In genomic region chr7:130605111-130605510, GRCm38 (mm10) we compare ENCODE assay signal across 10 mouse cellular contexts. TPM values are rescaled to one million over a fixed set of nuclear protein-coding genes. Genes with fewer than 3 reads are reported as not detected.
A peak's percentile ranks its signal among the peaks of the same experiment; 100 is the strongest.
DNase-seq lines count a peak whose midpoint lies in the region; ATAC-seq lines count a peak whose summit lies in the region.
"Had no signal": no experiment of that assay in that cellular context is flagged by ENCODE, and none has a peak within 500 bp of the region (broad histone marks: within the 10 kb centered on the region; RNA-seq: fewer than 3 reads in every experiment).

No protein-coding gene starts in this region.

- 19% methylated on average over 6 of the region's 6 CpGs for WGBS in heart, embryonic 12.5 days

- no peaks in the 10 kb centered on the region for H3K27me3 ChIP-seq in heart, embryonic 12.5 days (replicated peaks)
- H3K27me3 ChIP-seq: forebrain, embryonic 15.5 days had no signal

- no peaks in the 10 kb centered on the region for H3K36me3 ChIP-seq in heart, embryonic 12.5 days
- H3K36me3 ChIP-seq: forebrain, embryonic 15.5 days; limb, embryonic 12.5 days had no signal

- no peak overlapping the region for H3K9ac ChIP-seq in heart, embryonic 12.5 days
- H3K9ac ChIP-seq: forebrain, embryonic 15.5 days; limb, embryonic 12.5 days had no signal

- DNase-seq in heart, adult 11 months: peak; percentile 87
- peak; percentile 19 for DNase-seq in 3T3-L1 (ENCODE audit: low read depth, low spot score)
- DNase-seq in ZHBTc4 (ENCODE audit: low read depth, low spot score): peak; percentile 81
- peak; percentile 33 for DNase-seq in lung, postnatal 10 days
- no peak for DNase-seq in layer of hippocampus, adult 9-10 months (ENCODE audit: low spot score)
- no peak for DNase-seq in spleen, postnatal 4 days (ENCODE audit: low spot score in 2 of 2)

- H3K9me3 ChIP-seq in heart, embryonic 12.5 days (replicated peaks): no peaks in the 10 kb centered on the region
- H3K9me3 ChIP-seq: forebrain, embryonic 15.5 days; limb, embryonic 12.5 days had no signal

- no peak overlapping the region for H3K4me3 ChIP-seq in heart, embryonic 12.5 days
- H3K4me3 ChIP-seq: forebrain, embryonic 15.5 days; limb, embryonic 12.5 days had no signal

- no peaks in the 10 kb centered on the region for H3K4me1 ChIP-seq in heart, embryonic 12.5 days (replicated peaks)
- H3K4me1 ChIP-seq: forebrain, embryonic 15.5 days had no signal

- no peak overlapping the region for H3K4me2 ChIP-seq in heart, embryonic 12.5 days
- H3K4me2 ChIP-seq: forebrain, embryonic 15.5 days; limb, embryonic 12.5 days had no signal

- no peak for ATAC-seq in heart, embryonic 12.5 days (ENCODE audit: insufficient number of reproducible peaks, low FRiP score)
- ATAC-seq in erythroid progenitor cell, adult 5-6 weeks (replicated peaks; ENCODE audit: low FRiP score, poor library complexity, severe bottlenecking): no peak
- ATAC-seq: forebrain, embryonic 15.5 days had no signal

- H3K27ac ChIP-seq in heart, embryonic 12.5 days (ENCODE audit: poor library complexity, severe bottlenecking): no peak overlapping the region
- H3K27ac ChIP-seq: forebrain, embryonic 15.5 days; limb, embryonic 12.5 days had no signal

RNA-seq across cellular contexts. Expression of gene Tacc2, which starts 27.9 kb away (rescaled TPM):
- 53.7 and 58.6 TPM in 2 replicates for polyA plus RNA-seq in heart, embryonic 12.5 days (2016; fragmentation: Nextera tagmentation; extraction: Ambion mirVana)
- total RNA-seq in erythroid progenitor cell, adult 5-6 weeks (2015; ENCODE audit: low replicate concordance): 0.72 and 5.0 TPM in 2 replicates
- total RNA-seq in erythroid progenitor cell, adult 5-6 weeks (2017; ENCODE audit: low replicate concordance): 0.30 and 0.77 TPM in 2 replicates

RNA-seq across cellular contexts. Expression of gene Nsmce4a, which starts 32.2 kb away (rescaled TPM):
- 138 and 142 TPM in 2 replicates for polyA plus RNA-seq in heart, embryonic 12.5 days (2016; fragmentation: Nextera tagmentation; extraction: Ambion mirVana)
- total RNA-seq in erythroid progenitor cell, adult 5-6 weeks (2015; ENCODE audit: low replicate concordance): 119 and 159 TPM in 2 replicates
- total RNA-seq in erythroid progenitor cell, adult 5-6 weeks (2017; ENCODE audit: low replicate concordance): 110 and 118 TPM in 2 replicates

Comparison
In these comparisons a context has a peak if more than half of its experiments do, and no peak if none do; other contexts are left out.
1. DNase-seq: peak in heart, adult 11 months (single experiment), 3T3-L1 (single experiment), ZHBTc4 (single experiment) and lung, postnatal 10 days (single experiment); none in layer of hippocampus, adult 9-10 months (single experiment) and spleen, postnatal 4 days (0 of 2).